Mouse (Mus musculus): ENCODE measurements around the gene Armcx4. TPM values are rescaled to one million over a fixed set of nuclear protein-coding genes. Genes with fewer than 3 reads are reported as not detected.
"Not testable (repeated sequence)": the region's sequence is repeated elsewhere in the genome, so short reads cannot be mapped to it uniquely, and the experiment has no call there.

Gene Armcx4
- polyA plus RNA-seq, 1 experiment = not detected

DNA sequence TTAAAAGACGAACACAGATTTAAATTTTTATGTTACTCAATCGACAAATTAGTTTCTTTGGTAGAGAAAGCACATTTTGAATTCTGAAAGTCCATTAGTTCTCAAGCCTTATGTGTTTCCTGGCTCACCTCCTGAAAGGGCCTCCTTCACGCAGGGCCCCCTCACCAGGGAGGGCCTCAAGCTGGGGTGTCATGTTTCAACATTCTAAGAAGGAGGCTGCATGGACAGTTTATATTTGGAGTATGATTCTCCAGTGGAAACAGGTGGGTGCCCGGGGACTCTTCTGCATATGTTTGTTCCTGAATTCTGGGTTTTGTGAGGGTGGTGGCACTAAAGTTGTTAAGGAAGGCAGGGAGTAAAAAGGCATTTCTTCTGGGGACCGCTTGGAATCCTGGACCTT is 1.4 kb upstream of the Armcx4 start:
- peaks cover 4% of the 10 kb centered on the region for H3K9me3 ChIP-seq (ENCODE audit: control insufficient read depth, low read length)
- no peak for TF ChIP-seq GATA1 (IDR thresholded peaks at IDR 0.05; ENCODE audit: low read length)
- no peak for TF ChIP-seq TAL1 (IDR thresholded peaks at IDR 0.05; ENCODE audit: low read length)
- peaks cover 20% of the 10 kb centered on the region for H3K27me3 ChIP-seq (ENCODE audit: control insufficient read depth)
- no peaks in the 10 kb centered on the region for H3K36me3 ChIP-seq (ENCODE audit: control insufficient read depth)
- no peaks in the 10 kb centered on the region for H3K4me1 ChIP-seq (ENCODE audit: control insufficient read depth)
- H3K4me3 ChIP-seq (replicated peaks) = no peak overlapping the region

DNA sequence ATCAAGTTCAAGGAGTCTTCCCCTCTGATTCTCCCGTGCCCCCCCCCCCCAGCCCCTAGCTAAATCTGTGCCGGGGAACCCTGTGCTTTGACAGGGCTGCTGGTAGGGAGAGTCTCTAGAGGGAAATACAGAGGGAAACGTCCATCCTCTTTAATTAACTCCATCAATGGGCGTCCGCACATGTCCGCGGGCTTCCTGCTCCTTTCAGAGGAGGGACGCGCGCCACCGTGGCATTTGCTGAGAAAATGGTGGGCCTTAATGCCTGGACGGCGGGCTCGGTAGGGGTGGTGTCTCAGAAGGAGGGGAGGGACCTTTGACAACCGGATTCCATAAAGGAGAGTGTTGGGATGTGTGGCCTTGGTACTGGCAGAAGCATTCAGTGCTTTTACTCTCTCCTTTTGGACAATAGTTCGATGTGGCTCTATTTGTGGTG is 436 bp downstream of the Armcx4 start:
- H3K36me3 ChIP-seq (ENCODE audit: control insufficient read depth) = no peaks in the 10 kb centered on the region
- H3K9me3 ChIP-seq (ENCODE audit: control insufficient read depth, low read length) = peaks cover 4% of the 10 kb centered on the region
- no peaks in the 10 kb centered on the region for H3K4me1 ChIP-seq (ENCODE audit: control insufficient read depth)
- peaks cover 20% of the 10 kb centered on the region for H3K27me3 ChIP-seq (ENCODE audit: control insufficient read depth)
- TF ChIP-seq TAL1 (IDR thresholded peaks at IDR 0.05; ENCODE audit: low read length) (no peak), GATA1 (IDR thresholded peaks at IDR 0.05; ENCODE audit: low read length) (no peak)
- H3K4me3 ChIP-seq (replicated peaks) = no peak overlapping the region

DNA sequence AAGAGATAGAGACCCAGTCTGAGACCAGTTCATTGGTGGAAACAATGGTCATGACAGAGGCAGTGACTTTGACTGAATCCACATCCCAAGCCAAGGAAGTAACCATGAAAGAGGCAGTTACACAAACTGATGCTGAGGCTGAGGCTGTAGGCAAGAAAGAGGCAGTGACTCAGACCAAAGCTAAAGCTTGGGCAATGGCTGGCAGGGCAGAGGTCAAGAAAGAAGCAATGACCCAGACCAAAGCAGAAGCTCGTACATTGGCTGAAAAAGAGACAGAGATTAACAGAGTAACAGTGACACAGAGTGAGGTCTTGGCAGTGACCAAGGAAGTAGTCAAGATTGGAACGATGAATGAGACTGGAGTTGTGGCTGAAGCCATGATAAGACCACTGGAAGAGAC is 3.4 kb downstream of the Armcx4 start:
- no peak overlapping the region for H3K4me3 ChIP-seq (replicated peaks)
- no peaks in the 10 kb centered on the region for H3K4me1 ChIP-seq (ENCODE audit: control insufficient read depth)
- H3K36me3 ChIP-seq (ENCODE audit: control insufficient read depth) = no peaks in the 10 kb centered on the region
- peaks cover 4% of the 10 kb centered on the region for H3K9me3 ChIP-seq (ENCODE audit: control insufficient read depth, low read length)
- H3K27me3 ChIP-seq (ENCODE audit: control insufficient read depth) = peaks cover 20% of the 10 kb centered on the region
- TF ChIP-seq GATA1 (IDR thresholded peaks at IDR 0.05; ENCODE audit: low read length) (no peak), TAL1 (IDR thresholded peaks at IDR 0.05; ENCODE audit: low read length) (no peak)

- no peaks in the 10 kb centered on the region for H3K36me3 ChIP-seq (ENCODE audit: control insufficient read depth)
- H3K4me1 ChIP-seq (ENCODE audit: control insufficient read depth) = no peaks in the 10 kb centered on the region
- TF ChIP-seq TAL1 (IDR thresholded peaks at IDR 0.05; ENCODE audit: low read length) = no peak
- TF ChIP-seq GATA1 (IDR thresholded peaks at IDR 0.05; ENCODE audit: low read length) = no peak
- peaks cover 4% of the 10 kb centered on the region for H3K9me3 ChIP-seq (ENCODE audit: control insufficient read depth, low read length)
- peaks cover 14% of the 10 kb centered on the region for H3K27me3 ChIP-seq (ENCODE audit: control insufficient read depth)
- H3K4me3 ChIP-seq (replicated peaks) = no peak overlapping the region
Observed at GRCm38 (mm10) chrX:134690871-134691539, 4.7 kb downstream of the Armcx4 start.

DNA sequence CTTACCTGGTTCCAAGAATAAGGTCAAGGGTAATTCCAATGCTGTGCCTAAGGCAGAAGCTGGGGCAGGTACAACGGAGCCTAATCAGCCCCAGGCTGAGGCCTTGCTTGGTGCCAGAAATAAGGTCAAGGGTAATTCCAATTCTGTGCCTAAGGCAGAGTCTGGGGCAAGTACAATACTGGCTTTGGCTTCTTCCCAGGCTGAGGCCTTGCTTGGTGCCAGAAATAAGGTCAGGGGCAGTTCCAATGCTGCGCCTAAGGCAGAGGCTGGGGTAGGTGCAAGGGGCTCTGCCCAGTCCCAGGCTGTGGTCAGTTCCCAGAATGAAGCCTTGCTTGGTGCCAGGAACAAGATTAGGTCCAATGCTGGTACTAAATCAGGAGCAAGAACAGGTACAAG is 5.2 kb downstream of the Armcx4 start:
- peaks cover 9% of the 10 kb centered on the region for H3K27me3 ChIP-seq (ENCODE audit: control insufficient read depth)
- H3K9me3 ChIP-seq (ENCODE audit: control insufficient read depth, low read length) = no peaks in the 10 kb centered on the region
- H3K36me3 ChIP-seq (ENCODE audit: control insufficient read depth) = no peaks in the 10 kb centered on the region
- TF ChIP-seq TAL1 (IDR thresholded peaks at IDR 0.05; ENCODE audit: low read length) (no peak), GATA1 (IDR thresholded peaks at IDR 0.05; ENCODE audit: low read length) (no peak)
- H3K4me1 ChIP-seq (ENCODE audit: control insufficient read depth) = no peaks in the 10 kb centered on the region
- H3K4me3 ChIP-seq (replicated peaks) = no peak overlapping the region

DNA sequence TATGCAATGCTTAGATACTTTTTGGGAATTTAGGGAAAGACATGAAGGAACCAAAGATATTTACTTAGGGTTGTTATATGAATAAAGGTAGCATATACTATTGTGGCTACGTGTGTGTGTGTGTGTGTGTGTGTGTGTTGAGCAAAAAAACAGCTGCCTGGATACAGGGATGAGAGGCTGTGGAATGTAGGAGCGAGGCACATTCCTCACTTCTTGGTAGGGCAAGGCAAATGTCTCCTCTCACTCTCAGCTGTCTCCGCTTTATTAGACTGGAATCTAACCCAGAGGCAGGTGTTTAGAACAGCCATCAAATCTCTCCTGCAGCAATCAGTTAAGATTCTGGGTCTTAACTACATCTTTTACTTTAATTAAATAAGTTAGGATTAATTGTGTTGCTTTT is 30.5 kb downstream of the Armcx4 start:
- Histone ChIP-seq H3K9me3 (ENCODE audit: control insufficient read depth, low read length) (no peaks in the 10 kb centered on the region), H3K27me3 (ENCODE audit: control insufficient read depth) (peaks cover 7% of the 10 kb centered on the region), H3K4me3 (replicated peaks) (no peak overlapping the region), H3K4me1 (ENCODE audit: control insufficient read depth) (peaks cover 13% of the 10 kb centered on the region), H3K36me3 (ENCODE audit: control insufficient read depth) (no peaks in the 10 kb centered on the region)
- TF ChIP-seq TAL1 (IDR thresholded peaks at IDR 0.05; ENCODE audit: low read length) (no peak), GATA1 (IDR thresholded peaks at IDR 0.05; ENCODE audit: low read length) (no peak)

DNA sequence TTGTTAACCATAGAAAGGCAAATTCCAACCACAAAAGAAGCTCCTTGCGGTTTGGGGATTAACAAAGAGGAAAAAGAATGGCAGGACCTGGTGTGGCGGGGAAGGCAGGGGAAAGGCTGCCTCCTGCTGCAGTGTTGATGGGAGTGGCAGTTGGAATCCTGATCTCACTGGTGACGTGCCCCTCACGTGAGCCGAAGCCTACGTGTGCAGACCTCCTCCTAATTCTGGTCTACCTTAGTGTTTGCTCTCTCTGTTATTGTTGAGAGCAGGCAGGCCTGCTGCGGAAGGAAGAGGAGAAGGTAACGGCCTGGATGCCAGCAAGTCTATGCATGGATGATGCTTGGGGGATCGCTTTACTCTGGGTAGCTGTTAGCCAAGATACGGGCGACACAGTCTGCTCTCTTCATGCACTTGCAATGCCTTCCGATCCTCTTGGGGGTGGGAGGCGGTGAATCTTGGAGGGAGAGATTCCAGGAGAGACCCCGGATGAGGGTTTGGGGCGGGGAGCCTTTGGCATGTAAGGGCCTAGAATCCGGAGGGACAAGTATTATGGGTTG is 31.5 kb downstream of the Armcx4 start, which contains the start of gene Armcx1:
Gene Armcx1 (plus strand): TSS at position 212 of the 557 bp plus-strand sequence.
- Histone ChIP-seq H3K4me1 (ENCODE audit: control insufficient read depth) (peaks cover 13% of the 10 kb centered on the region), H3K36me3 (ENCODE audit: control insufficient read depth) (no peaks in the 10 kb centered on the region), H3K9me3 (ENCODE audit: control insufficient read depth, low read length) (no peaks in the 10 kb centered on the region), H3K27me3 (ENCODE audit: control insufficient read depth) (peaks cover 7% of the 10 kb centered on the region), H3K4me3 (replicated peaks) (peak within 1 kb of the TSS; percentile 62)
- no peak for TF ChIP-seq GATA1 (IDR thresholded peaks at IDR 0.05; ENCODE audit: low read length)
- no peak for TF ChIP-seq TAL1 (IDR thresholded peaks at IDR 0.05; ENCODE audit: low read length)

DNA sequence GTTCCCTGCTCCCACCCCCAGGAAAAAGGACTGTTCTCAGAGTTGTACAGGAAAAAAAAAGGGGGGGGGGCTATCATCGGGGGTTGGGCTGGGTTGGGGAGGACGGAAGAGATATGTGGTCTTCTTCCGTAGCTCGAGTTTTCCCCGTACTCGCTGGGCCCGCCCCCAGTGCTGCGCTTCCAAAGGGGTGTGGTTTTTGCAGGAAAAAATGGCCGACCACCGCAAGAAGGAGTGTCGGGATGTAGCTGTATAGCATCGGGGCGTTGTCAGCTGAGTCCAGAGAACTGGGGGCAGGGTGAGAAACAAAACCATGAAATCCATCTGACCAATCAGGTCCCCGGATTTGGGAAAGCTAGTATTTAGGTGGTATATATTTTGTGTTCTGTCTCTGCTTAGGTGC is 32.2 kb downstream of the Armcx4 start:
- Histone ChIP-seq H3K4me3 (replicated peaks) (peak overlapping the region; percentile 62), H3K9me3 (ENCODE audit: control insufficient read depth, low read length) (no peaks in the 10 kb centered on the region), H3K36me3 (ENCODE audit: control insufficient read depth) (no peaks in the 10 kb centered on the region), H3K27me3 (ENCODE audit: control insufficient read depth) (peaks cover 7% of the 10 kb centered on the region), H3K4me1 (ENCODE audit: control insufficient read depth) (peaks cover 13% of the 10 kb centered on the region)
- no peak for TF ChIP-seq TAL1 (IDR thresholded peaks at IDR 0.05; ENCODE audit: low read length)
- no peak for TF ChIP-seq GATA1 (IDR thresholded peaks at IDR 0.05; ENCODE audit: low read length)

DNA sequence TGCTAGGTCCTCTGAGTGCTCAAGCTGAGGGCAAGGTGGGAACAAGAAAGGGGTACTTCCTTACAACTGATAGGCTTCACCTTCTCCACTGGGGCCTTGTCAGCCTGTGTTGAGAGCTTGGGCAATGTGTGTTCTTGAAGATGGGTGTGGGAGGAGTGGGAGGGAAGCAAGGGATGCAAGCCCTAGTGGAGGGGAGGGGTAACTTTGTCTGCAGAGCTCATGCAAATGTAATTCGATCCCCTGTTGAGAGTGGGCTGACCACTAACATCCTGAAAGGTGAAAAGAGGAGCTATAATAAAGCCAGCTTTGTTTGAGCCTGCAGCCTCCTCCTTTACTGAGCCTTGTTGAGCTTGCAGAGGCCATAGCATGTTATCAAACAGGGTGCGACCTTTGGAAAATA is 37.4 kb downstream of the Armcx4 start:
- not testable (repeated sequence) for H3K27me3 ChIP-seq (ENCODE audit: control insufficient read depth); H3K9me3 ChIP-seq (ENCODE audit: control insufficient read depth, low read length); H3K4me1 ChIP-seq (ENCODE audit: control insufficient read depth); H3K36me3 ChIP-seq (ENCODE audit: control insufficient read depth); H3K4me3 ChIP-seq (replicated peaks)
